Mouse (Mus musculus) erythroblast, embryonic 14.5 days (primary cell): ENCODE results near the gene Drap1.

ENCODE experiments used
- GATA1 ChIP-seq: IDR thresholded peaks from 2 replicates; pipeline ENCODE4 v1.6.1; 2012; ENCODE audit warnings: low read length, inconsistent platforms, mixed read lengths
- TAL1 ChIP-seq: IDR thresholded peaks from 3 replicates; pipeline ENCODE4 v1.6.1; 2012; ENCODE audit warnings: low read length, inconsistent platforms, mixed read lengths

GRCm38 (mm10) chr19:5463212-5463611 is 38.4 kb upstream of the Drap1 start:
- no peak for TF ChIP-seq GATA1
- TF ChIP-seq TAL1: no peak
